Mouse (Mus musculus): ENCODE results near the gene Pwwp2a. TPM values are rescaled to one million over a fixed set of nuclear protein-coding genes. Genes with fewer than 3 reads are reported as not detected.

Gene Pwwp2a
- polyA plus RNA-seq, 1 experiment from 2014 or later = 11.5 TPM

Other genes with a start within 250 kb of the Pwwp2a start
- 28.4 and 31.7 TPM in 2 replicates for gene Slu7, start 248.3 kb upstream of the Pwwp2a start, polyA plus RNA-seq (2015; fragmentation: Nextera tagmentation; extraction: Ambion mirVana)
- 0.54 and 1.0 TPM in 2 replicates for gene C1qtnf2, start 207.7 kb upstream of the Pwwp2a start, polyA plus RNA-seq (2015; fragmentation: Nextera tagmentation; extraction: Ambion mirVana)
- 2.7 and 2.8 TPM in 2 replicates for gene Ccnjl, start 153.2 kb upstream of the Pwwp2a start, polyA plus RNA-seq (2015; fragmentation: Nextera tagmentation; extraction: Ambion mirVana)
- gene 4933415A04Rik, start 95.0 kb upstream of the Pwwp2a start, polyA plus RNA-seq (2015; fragmentation: Nextera tagmentation; extraction: Ambion mirVana) = 0.73 and 0.93 TPM in 2 replicates
- not detected in 2 replicates for gene Fabp6, start 80.5 kb upstream of the Pwwp2a start, polyA plus RNA-seq (2015; fragmentation: Nextera tagmentation; extraction: Ambion mirVana)
- gene Ttc1, start 66.0 kb downstream of the Pwwp2a start, polyA plus RNA-seq (2015; fragmentation: Nextera tagmentation; extraction: Ambion mirVana) = 47.7 and 55.2 TPM in 2 replicates
- 2.8 and 2.9 TPM in 2 replicates for gene Adra1b, start 219.2 kb downstream of the Pwwp2a start, polyA plus RNA-seq (2015; fragmentation: Nextera tagmentation; extraction: Ambion mirVana)

All from liver, embryonic 13.5 days (tissue).